Mouse (Mus musculus) midbrain, embryonic 13.5 days (tissue): ENCODE measurements around the gene Ms4a2. TPM values are rescaled to one million over a fixed set of nuclear protein-coding genes. Genes with fewer than 3 reads are reported as not detected.

Source experiments
- ATAC-seq: fragments of 200-750 bp; cut with Nextera tagmentation; 2 replicates; pipeline ENCODE4 v1.8.0; 2017; ENCODE audit warnings: mild to moderate bottlenecking, moderate TSS enrichment, moderate library complexity
- H3K27ac ChIP-seq: fragments of 300-500 bp; sonication (generic); 2 replicates; pipeline ENCODE4 v1.5.1; 2015; ENCODE audit warnings: inconsistent platforms, mild to moderate bottlenecking, moderate library complexity
- H3K27me3 ChIP-seq: fragments of 300-500 bp; sonication (generic); 2 replicates; pipeline ENCODE4 v1.6.1; 2015; ENCODE audit warnings: mild to moderate bottlenecking, inconsistent platforms
- H3K36me3 ChIP-seq: fragments of 300-500 bp; sonication (generic); 2 replicates; pipeline ENCODE4 v1.6.1; 2015; ENCODE audit warnings: mild to moderate bottlenecking, inconsistent platforms
- H3K4me1 ChIP-seq: fragments of 300-500 bp; sonication (generic); replicated peaks from 2 replicates; pipeline ENCODE4 v1.6.1; 2015; ENCODE audit warnings: inconsistent platforms
- H3K4me2 ChIP-seq: fragments of 300-500 bp; sonication (generic); replicated peaks from 2 replicates; pipeline ENCODE4 v1.6.1; 2015; ENCODE audit warnings: moderate library complexity, mild to moderate bottlenecking, inconsistent platforms
- H3K4me3 ChIP-seq: fragments of 300-500 bp; sonication (generic); replicated peaks from 2 replicates; pipeline ENCODE4 v1.5.1; 2015; ENCODE audit warnings: mild to moderate bottlenecking, inconsistent platforms
- H3K9ac ChIP-seq: fragments of 300-500 bp; sonication (generic); replicated peaks from 2 replicates; pipeline ENCODE4 v1.6.1; 2015; ENCODE audit warnings: mild to moderate bottlenecking, inconsistent platforms
- H3K9me3 ChIP-seq: fragments of 300-500 bp; sonication (generic); 2 replicates; pipeline ENCODE4 v1.6.1; 2016; ENCODE audit warnings: mild to moderate bottlenecking, inconsistent platforms
- WGBS: fragments of 180-500 bp; shearing (Covaris S2); methylation state at CpG from one replicate; pipeline ENCODE4 v1.1.7; 2015; 5-methylcytosine and 5-hydroxymethylcytosine counted together
- polyA plus RNA-seq: library from polyadenylated mRNA; unstranded; fragments of >200 nt; fragmentation: Nextera tagmentation; extraction: Ambion mirVana; gene quantifications from 2 replicates; pipeline ENCODE4 v1.2.1, GENCODE M21; 2015

Gene Ms4a2
- polyA plus RNA-seq = not detected in 2 replicates

DNA sequence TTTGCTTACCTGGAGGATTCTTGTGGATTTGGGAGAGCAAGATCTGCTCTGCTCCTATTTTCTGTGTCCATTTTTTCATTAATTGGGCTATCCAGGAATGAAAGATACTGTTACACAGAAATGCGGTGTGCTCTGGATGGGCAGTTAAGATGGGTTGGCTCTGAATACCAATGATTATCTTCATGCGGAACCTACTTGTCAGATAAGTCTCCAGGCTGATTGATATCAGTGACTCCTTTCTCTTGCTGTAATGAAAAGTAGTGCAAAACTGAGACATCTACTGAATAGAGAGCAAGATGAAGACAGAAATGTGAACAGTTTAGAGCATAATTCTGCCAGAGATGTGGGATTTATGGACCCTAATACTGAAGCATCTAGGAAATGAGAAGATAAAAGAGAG lies at the start of gene Ms4a2:
Gene Ms4a2 (minus strand): TSS at position 169 of the 400 bp plus-strand sequence.
- H3K27ac ChIP-seq = no peak within 1 kb of the TSS
- no peaks in the 10 kb centered on the region for H3K36me3 ChIP-seq
- H3K9ac ChIP-seq = no peak within 1 kb of the TSS
- ATAC-seq = no peak
- no peak within 1 kb of the TSS for H3K4me3 ChIP-seq
- H3K4me1 ChIP-seq = no peaks in the 10 kb centered on the region
- no peaks in the 10 kb centered on the region for H3K27me3 ChIP-seq
- H3K9me3 ChIP-seq = no peaks in the 10 kb centered on the region
- no peak within 1 kb of the TSS for H3K4me2 ChIP-seq
- WGBS = 89% methylated on average over 2 of the region's 2 CpGs

DNA sequence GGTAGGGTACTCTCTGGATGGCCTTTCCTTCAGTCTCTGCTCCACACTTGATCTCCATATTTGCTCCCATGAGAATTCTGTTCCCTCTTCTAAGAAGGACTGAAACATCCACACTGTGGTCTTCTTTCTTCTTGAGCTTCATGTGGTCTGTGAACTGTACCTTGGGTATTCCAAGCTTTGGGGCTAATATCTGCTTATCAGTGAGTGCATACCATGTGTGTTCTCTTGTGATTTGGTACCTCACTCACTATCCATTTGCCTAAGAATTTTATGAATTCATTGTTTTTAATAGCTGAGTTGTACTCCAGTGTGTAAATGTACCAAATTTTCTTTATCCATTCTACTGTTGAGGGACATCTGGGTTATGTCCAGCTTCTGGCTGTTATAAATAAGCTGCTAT lies 38.0 kb upstream of the Ms4a2 start:
- no peak overlapping the region for H3K4me2 ChIP-seq
- no peak overlapping the region for H3K4me3 ChIP-seq
- no peaks in the 10 kb centered on the region for H3K4me1 ChIP-seq
- H3K9me3 ChIP-seq = no peaks in the 10 kb centered on the region
- no peak overlapping the region for H3K9ac ChIP-seq
- no peaks in the 10 kb centered on the region for H3K36me3 ChIP-seq
- H3K27ac ChIP-seq = no peak overlapping the region
- ATAC-seq = no peak
- no peaks in the 10 kb centered on the region for H3K27me3 ChIP-seq

DNA sequence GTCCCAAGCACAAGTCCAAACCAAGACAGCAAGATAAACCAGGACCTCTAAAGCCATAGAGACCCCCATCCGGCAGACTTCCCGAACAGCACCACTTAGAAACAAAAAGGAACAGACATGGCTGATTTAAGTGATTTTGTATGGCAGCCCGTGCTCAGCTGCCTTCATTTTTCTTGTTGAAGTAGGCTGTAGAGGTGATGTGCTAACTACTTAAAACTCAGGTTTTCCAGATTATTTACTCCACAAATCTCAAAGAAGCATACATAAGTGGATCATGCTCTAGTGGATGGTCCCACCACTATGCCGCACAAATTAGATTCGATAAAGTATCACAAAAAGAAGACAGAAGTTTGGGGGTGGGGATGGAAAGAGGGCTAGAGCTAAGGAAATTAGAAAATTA lies 36.9 kb upstream of the Ms4a2 start, which contains the start of gene Oosp2:
Gene Oosp2 (minus strand): TSS at position 101 of the 400 bp plus-strand sequence.
- Histone ChIP-seq H3K9ac (no peak within 1 kb of the TSS), H3K36me3 (no peaks in the 10 kb centered on the region), H3K9me3 (no peaks in the 10 kb centered on the region), H3K27me3 (no peaks in the 10 kb centered on the region), H3K4me2 (no peak within 1 kb of the TSS), H3K4me3 (no peak within 1 kb of the TSS), H3K27ac (no peak within 1 kb of the TSS), H3K4me1 (no peaks in the 10 kb centered on the region)
- 93% methylated on average over 5 of the region's 5 CpGs for WGBS
- ATAC-seq = no peak

DNA sequence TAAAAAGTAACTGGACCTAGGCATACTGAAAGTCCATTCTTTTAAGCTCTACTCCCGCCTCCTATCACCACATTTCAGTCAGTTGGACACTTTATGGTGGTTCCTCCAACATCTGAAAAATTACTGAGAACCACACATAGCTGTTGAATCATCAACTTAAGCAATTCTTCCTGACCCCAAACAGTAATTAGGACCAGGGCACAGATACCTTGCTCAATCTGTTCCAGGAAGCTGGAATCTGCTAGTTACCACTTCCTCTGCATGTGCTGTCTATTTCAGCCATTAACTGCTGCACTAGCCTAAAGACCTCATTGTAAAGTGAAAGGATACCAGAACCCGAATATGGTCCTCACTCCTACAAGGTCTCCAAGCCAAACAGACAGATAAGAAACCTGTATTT lies 35.6 kb upstream of the Ms4a2 start:
- Histone ChIP-seq H3K4me2 (no peak overlapping the region), H3K4me3 (no peak overlapping the region), H3K9ac (no peak overlapping the region), H3K4me1 (no peaks in the 10 kb centered on the region), H3K36me3 (no peaks in the 10 kb centered on the region), H3K27ac (no peak overlapping the region), H3K27me3 (no peaks in the 10 kb centered on the region), H3K9me3 (no peaks in the 10 kb centered on the region)
- ATAC-seq = no peak
- WGBS = 79% methylated on average over 2 of the region's 2 CpGs

DNA sequence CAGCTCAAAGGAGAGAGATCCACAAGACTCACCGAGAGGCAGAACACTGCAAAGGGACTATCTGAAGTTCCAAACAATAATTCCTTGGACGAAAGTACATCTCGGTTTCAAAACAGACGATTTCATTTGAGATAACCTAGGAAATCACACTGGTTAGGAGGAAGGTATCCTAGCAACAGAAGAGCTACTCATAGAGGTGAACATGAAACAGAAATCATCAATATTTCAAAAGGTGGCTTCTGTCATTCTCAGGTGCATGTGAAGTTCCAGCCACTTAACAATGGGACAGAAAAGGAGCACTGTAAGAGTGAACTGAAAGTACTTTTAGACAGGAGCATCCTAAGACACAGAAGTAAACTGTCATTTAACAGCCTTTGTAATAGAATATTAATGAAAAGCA lies 26.0 kb upstream of the Ms4a2 start:
- 78% methylated on average over 4 of the region's 4 CpGs for WGBS
- Histone ChIP-seq H3K9ac (no peak overlapping the region), H3K36me3 (no peaks in the 10 kb centered on the region), H3K9me3 (no peaks in the 10 kb centered on the region), H3K27ac (no peak overlapping the region), H3K4me2 (no peak overlapping the region), H3K4me1 (no peaks in the 10 kb centered on the region), H3K27me3 (no peaks in the 10 kb centered on the region), H3K4me3 (no peak overlapping the region)
- no peak for ATAC-seq

DNA sequence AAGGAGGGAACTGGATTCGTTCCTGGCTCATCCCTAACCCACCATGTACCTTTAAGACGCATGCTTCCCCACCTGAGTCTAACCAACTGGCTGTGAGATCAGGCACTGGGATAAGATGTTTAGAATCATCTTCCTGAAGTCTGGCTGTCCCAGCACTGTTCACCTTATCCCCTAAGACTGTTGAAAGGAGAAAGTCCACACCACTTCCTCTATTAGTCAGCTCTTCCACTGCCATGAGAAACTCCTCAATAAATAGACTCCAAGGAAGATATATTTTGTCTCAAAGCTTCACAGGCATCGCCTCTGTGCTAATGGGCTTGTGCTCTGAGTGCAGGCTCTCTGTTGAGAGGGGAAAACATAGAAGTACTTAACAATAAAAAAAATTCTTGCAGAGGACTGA lies 22.6 kb upstream of the Ms4a2 start:
- no peaks in the 10 kb centered on the region for H3K9me3 ChIP-seq
- H3K9ac ChIP-seq = no peak overlapping the region
- H3K36me3 ChIP-seq = no peaks in the 10 kb centered on the region
- H3K4me1 ChIP-seq = no peaks in the 10 kb centered on the region
- H3K4me2 ChIP-seq = no peak overlapping the region
- WGBS = 83% methylated on average over 3 of the region's 3 CpGs
- no peak for ATAC-seq
- H3K27me3 ChIP-seq = no peaks in the 10 kb centered on the region
- no peak overlapping the region for H3K27ac ChIP-seq
- H3K4me3 ChIP-seq = no peak overlapping the region

DNA sequence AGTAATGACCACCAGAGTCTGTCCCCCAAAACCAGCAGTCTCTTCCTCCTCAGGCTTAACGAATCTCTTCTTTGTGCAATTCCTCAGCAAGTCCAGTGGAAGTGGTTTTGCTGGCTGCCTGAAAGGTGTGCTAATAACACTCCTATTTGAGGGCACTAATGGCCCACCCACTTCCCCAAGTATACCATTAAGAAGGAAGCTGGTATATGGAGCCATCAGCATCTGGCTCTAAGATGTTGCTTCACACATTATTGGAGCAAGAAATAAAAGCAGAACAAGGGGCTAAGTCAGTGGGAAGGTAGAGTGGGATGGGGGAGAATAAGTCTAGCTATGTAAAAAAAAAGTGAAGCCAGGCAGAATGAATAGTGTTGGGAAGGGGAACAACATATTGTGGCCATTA lies 17.2 kb upstream of the Ms4a2 start, which contains the start of gene Ms4a3:
Gene Ms4a3 (minus strand): TSS at position 120 of the 400 bp plus-strand sequence.
- Histone ChIP-seq H3K9ac (no peak within 1 kb of the TSS), H3K27ac (no peak within 1 kb of the TSS), H3K9me3 (no peaks in the 10 kb centered on the region), H3K36me3 (no peaks in the 10 kb centered on the region), H3K4me2 (no peak within 1 kb of the TSS), H3K4me3 (no peak within 1 kb of the TSS), H3K27me3 (no peaks in the 10 kb centered on the region), H3K4me1 (no peaks in the 10 kb centered on the region)
- 87% methylated on average over 1 of the region's 1 CpGs for WGBS
- no peak for ATAC-seq

DNA sequence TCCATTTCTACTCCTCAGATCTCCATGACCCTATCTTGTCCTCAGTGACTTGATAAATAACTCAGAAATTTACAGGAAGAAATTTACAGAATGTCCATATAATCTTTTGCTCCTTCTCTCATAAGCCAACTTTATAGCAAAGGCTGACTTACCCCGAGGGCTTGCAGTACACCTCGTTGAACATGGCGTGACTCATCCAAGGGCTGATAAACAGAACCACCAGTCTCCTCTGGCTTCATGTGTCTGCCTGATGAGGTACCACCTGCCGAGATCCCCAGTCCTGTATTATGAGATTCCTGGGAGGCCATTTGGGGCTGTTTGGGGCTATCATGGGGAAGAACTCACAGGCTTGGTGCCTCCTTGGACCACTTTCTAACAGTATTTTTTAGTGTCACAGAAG lies 15.5 kb upstream of the Ms4a2 start:
- no peak overlapping the region for H3K4me2 ChIP-seq
- no peaks in the 10 kb centered on the region for H3K4me1 ChIP-seq
- no peaks in the 10 kb centered on the region for H3K36me3 ChIP-seq
- H3K9ac ChIP-seq = no peak overlapping the region
- H3K27me3 ChIP-seq = no peaks in the 10 kb centered on the region
- no peak overlapping the region for H3K4me3 ChIP-seq
- WGBS = 85% methylated on average over 4 of the region's 4 CpGs
- H3K9me3 ChIP-seq = no peaks in the 10 kb centered on the region
- ATAC-seq = no peak
- no peak overlapping the region for H3K27ac ChIP-seq

DNA sequence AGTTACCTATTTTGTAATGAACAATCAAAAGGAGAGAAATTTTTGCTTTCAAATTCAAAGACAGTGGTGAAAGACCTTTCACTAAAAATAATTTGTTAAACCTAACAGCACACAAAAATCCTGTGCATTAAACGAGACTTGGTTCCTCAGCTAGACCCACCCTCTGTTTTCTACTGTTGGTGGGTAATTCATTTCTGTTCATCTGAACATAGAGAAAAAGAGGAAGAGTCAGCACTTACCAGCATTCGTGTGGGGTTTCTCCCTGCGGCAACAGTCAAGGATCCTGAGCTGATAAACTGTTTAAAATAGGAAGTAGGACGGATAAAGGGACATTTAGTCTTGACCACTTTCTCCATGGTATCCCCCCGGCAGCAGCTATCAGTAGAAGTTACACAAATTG lies 12.1 kb upstream of the Ms4a2 start:
- no peaks in the 10 kb centered on the region for H3K9me3 ChIP-seq
- H3K4me2 ChIP-seq = no peak overlapping the region
- WGBS = 87% methylated on average over 5 of the region's 5 CpGs
- H3K27me3 ChIP-seq = no peaks in the 10 kb centered on the region
- H3K36me3 ChIP-seq = no peaks in the 10 kb centered on the region
- H3K9ac ChIP-seq = no peak overlapping the region
- ATAC-seq = no peak
- no peak overlapping the region for H3K4me3 ChIP-seq
- H3K27ac ChIP-seq = no peak overlapping the region
- no peaks in the 10 kb centered on the region for H3K4me1 ChIP-seq

DNA sequence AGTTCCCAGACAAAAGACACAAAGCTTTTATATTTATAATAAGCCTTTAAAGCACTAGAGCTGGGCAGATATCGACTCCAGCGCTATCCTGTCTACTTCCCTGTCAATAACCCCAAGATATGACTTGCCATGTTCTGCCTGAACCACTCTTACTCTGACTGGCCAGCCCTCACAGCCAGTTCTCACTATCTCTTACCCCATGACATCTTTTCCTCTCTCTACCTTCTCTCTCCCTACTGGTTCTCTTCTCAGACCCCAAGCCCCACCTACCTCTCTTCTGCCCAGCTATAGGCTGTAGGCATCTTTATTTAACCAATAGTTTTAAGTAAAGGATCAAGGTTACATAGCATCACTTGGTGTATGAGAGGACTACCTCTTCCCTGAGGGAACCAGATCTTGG lies 10.8 kb upstream of the Ms4a2 start:
- no peaks in the 10 kb centered on the region for H3K27me3 ChIP-seq
- no peaks in the 10 kb centered on the region for H3K36me3 ChIP-seq
- no peak for ATAC-seq
- WGBS = 83% methylated on average over 2 of the region's 2 CpGs
- H3K9me3 ChIP-seq = no peaks in the 10 kb centered on the region
- no peaks in the 10 kb centered on the region for H3K4me1 ChIP-seq
- H3K9ac ChIP-seq = no peak overlapping the region
- no peak overlapping the region for H3K4me3 ChIP-seq
- no peak overlapping the region for H3K4me2 ChIP-seq
- H3K27ac ChIP-seq = no peak overlapping the region

DNA sequence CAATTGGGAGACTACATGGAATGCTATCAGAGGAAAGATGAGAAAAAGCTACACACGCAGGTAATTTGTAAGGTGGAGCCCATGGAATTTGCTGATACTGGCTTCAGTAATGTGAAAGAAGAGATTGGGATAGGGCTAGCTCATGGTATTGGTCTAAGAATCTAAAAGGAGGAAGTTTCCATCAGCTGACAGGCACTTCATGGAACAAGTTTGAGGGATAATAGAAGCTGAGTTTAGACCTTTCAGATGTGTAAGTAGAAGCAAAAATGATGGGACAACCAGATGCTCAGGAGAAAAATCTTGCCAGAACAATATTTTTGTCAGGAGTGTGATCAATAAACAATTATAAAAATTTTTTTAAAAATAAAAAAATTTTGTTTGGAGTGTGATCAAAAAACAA lies 10.2 kb upstream of the Ms4a2 start:
- Histone ChIP-seq H3K9ac (no peak overlapping the region), H3K4me1 (no peaks in the 10 kb centered on the region), H3K4me3 (no peak overlapping the region), H3K36me3 (no peaks in the 10 kb centered on the region), H3K9me3 (no peaks in the 10 kb centered on the region), H3K4me2 (no peak overlapping the region), H3K27ac (no peak overlapping the region), H3K27me3 (no peaks in the 10 kb centered on the region)
- ATAC-seq = no peak
- WGBS = 87% methylated on average over 1 of the region's 1 CpGs

DNA sequence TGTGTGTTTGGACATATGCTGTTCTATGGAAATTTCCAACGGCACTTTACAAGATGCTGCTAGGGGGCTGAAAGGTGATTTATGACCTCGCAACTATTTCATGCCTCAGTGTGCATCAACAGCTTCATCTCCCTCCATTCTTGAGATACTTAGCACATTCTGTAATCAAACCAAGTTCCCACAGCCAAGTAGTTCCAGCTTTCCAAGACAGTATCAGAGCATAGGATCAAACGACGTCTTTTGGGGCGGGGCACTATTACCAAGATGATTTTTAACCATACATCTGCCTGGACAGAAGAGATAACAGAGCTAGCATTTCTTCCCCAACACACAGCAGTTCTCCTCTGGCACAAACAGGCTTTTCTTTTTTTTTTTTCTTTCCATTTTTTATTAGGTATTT lies 1.7 kb upstream of the Ms4a2 start:
- 89% methylated on average over 5 of the region's 5 CpGs for WGBS
- ATAC-seq = no peak
- Histone ChIP-seq H3K4me1 (no peaks in the 10 kb centered on the region), H3K9ac (no peak overlapping the region), H3K9me3 (no peaks in the 10 kb centered on the region), H3K27me3 (no peaks in the 10 kb centered on the region), H3K4me2 (no peak overlapping the region), H3K4me3 (no peak overlapping the region), H3K36me3 (no peaks in the 10 kb centered on the region), H3K27ac (no peak overlapping the region)

DNA sequence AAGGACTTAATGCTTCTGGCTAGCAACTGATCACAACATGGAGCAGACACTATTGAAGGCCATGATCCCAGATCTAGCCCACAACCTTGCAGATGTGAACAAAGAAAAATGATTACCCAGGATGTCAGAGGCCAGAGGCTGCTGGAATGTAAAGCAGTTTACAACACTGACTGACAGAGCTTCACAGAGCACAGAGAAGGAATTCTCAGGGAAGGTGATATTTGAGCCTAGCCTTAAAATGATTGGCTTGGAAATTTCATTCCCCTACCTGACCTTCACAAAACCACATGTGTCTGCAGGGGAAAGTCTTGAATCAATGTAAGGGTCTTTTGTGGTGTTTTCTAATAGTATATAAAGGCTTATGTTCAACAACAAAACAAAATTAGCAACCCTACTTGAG lies 1.3 kb upstream of the Ms4a2 start:
- H3K4me3 ChIP-seq = no peak overlapping the region
- H3K36me3 ChIP-seq = no peaks in the 10 kb centered on the region
- no peaks in the 10 kb centered on the region for H3K27me3 ChIP-seq
- H3K9me3 ChIP-seq = no peaks in the 10 kb centered on the region
- H3K9ac ChIP-seq = no peak overlapping the region
- H3K4me1 ChIP-seq = no peaks in the 10 kb centered on the region
- ATAC-seq = no peak
- no peak overlapping the region for H3K4me2 ChIP-seq
- H3K27ac ChIP-seq = no peak overlapping the region
